Mouse (Mus musculus): ENCODE data around the gene Irak1bp1.

DNA sequence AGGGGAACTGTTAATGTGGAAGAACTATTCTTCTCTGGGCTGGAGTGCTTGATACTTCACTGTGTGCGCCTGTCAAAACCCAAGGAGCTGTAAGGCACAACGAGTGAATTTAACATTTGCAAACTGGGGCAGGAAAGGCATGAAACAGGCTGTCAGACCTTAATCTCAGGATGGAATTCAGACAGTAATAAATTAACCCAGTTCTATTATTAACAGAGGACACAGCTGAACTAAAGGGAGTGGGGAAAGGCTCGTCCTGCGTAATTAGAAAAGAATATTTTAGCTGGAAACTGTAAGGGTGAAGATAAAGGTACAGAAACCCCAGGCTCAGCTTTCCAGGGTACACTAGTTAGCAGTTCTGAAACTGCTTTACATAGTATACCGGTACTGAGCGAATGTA is 6.6 kb downstream of the Irak1bp1 start:
- no peak for TF ChIP-seq MXI1 (IDR thresholded peaks at IDR 0.05; ENCODE audit: low read depth, low read length)
- TF ChIP-seq USF1 (IDR thresholded peaks at IDR 0.05; ENCODE audit: low read depth, low read length): no peak
- no peak for TF ChIP-seq POLR2AphosphoS5 (IDR thresholded peaks at IDR 0.05; ENCODE audit: borderline replicate concordance, low read depth, low read length)
- no peak for TF ChIP-seq CTCF (IDR thresholded peaks at IDR 0.05 in 2 of 3, conservative IDR thresholded peaks at IDR 0.05 in 1 of 3; ENCODE audit: control insufficient read depth in 1 of 3, insufficient read depth in 1 of 3, low read depth in 2 of 3, low read length in 3 of 3, poor library complexity in 1 of 3, severe bottlenecking in 1 of 3)
- no peak for TF ChIP-seq ELF1 (IDR thresholded peaks at IDR 0.05; ENCODE audit: low read depth, low read length)
- no peak for TF ChIP-seq ETS1 (IDR thresholded peaks at IDR 0.05; ENCODE audit: low read depth, low read length)

Data from MEL (cell line).